Mouse (Mus musculus): ENCODE results near the gene Zdhhc22.

The Zdhhc22 gene

DNA sequence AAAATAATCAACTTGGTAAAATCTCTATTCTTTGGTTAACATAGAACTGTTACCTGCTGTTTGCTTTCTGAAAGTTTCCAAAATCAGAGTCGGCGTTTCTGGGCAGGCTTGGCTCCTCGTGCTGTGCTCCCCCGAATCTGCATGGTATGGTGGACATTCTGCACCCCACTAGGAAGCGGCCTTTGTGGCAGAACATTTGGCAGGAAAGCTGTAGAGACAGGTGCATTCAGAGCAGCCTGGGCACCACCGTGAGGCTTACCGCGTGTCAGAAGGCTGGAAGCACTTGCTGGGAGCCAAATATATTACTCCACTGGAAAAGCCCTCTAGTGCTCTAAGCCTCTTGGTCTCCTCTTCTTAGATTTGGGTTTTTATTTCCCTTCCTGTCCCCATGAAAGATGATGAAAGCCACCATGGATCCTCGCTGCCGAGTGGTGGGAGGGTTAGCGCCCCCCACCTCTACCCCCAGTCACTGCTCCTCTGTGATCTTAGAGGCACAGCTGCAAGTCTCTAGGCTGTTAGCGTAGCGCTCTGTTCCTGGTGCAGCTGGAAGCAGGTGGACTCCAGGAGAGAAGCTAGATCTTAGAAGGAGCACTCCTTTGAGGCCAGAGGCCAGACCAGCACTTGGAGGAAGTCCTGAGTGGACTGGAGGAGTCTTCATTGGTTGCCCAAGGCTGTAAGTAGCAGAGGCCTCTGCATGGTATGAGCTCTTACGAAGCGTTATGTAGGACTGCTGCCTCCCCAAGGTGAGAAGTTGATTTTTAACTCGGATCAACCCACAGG is 25.8 kb downstream of the Zdhhc22 start:
- in situ Hi-C loops (cut with MboI; ENCODE audit: low sequenced_read_pairs), result no loop called here

DNA sequence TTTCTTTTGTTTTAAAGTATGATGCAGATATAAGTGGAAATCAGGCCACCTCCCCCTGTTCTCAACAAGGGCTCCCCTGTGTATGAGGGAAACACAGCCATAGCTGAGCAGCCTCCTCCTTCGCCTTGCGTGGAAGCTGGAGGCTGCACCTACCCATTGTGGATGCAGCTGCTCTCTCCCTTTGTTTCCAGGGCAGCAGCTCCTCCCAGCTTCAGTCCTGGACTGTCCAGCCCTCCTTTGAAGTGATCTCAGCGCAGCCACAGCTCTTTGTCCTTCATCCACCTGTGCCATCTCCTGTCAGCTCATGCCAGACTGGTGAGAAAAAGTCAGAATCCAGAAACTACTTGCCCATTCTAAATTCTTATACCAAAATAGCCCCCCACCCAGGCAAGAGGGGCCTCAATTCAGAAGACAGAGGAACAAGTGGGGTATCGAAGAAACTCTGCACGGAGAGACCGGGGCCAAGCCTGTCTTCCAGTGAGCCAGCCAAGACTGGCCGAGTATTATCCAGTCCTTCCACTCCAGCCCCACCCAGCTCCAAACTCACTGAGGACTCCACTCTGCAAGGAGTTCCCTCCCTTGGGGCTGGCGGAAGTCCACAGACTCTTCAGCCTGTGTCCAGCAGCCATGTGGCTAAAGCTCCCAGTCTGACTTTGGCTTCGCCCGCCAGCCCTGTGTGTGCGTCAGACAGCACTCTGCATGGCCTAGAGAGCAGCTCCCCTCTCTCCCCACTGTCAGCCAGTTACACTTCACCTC is 28.5 kb downstream of the Zdhhc22 start:
- in situ Hi-C loops (cut with MboI; ENCODE audit: low sequenced_read_pairs), result no loop called here

DNA sequence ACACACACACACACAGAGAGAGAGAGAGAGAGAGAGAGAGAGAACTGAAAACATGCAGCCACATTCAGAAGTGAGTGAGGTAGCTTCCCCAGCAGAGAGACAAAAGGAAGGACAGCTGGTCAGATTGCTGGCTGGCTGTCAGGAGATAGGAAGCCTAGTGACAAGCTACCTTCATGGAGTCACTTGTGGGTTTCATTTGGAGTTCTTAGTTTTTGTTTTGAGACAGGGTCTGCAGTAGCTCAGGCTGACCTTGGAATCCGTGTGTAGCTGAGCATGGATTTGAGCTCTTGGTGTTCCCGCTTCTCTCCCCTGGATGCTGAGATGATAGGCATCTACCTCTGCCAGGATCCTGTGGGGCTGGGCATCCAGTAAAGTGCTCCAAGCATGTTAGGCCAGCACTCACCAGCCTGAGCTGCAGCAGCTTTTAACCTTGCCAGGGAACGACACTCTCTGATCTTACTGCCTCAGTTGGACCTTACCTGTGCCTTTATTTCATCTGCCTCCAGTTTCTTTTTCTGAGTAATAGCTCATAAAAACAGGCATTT is 29.4 kb downstream of the Zdhhc22 start:
- in situ Hi-C loops (cut with MboI; ENCODE audit: low sequenced_read_pairs), result no loop called here

DNA sequence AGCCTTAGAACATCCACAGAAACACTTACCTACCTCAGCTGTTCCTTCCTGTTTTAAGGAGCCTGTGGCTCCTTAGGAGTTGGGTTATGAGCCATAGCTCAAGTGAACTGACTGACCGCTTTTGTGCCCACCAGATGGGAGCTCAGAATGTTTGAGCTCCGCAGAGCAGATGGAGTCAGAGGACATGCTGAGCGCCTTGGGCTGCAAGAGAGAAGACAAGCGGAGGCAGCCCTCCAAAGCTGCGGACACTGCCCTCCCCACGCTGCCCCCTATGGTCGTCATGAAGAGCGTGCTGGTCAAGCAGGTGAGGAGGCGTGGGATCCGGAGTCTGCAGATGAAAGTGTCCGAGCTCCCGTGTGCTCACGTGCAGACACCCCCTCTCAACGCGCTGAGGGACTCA is 30.1 kb downstream of the Zdhhc22 start:
- in situ Hi-C loops (cut with MboI; ENCODE audit: low sequenced_read_pairs), result no loop called here

DNA sequence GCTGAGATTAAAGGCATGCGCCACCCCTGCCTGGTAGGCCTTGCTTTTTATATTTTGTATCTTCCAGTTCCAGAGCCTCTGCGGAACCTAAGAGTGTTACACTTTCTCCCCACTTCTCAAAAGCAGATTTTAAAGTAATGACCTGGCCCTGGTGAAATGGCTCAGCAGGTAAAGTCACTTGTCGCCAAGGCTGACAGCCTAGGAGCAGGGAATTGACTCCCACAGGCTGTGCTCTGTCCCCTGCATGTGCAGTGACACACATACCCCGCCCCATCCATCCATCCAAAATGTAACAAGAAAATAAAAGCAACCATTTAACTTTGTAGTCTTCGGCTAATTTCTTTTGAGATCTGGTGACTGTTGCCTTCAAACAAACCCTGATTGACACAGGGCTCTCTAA is 30.6 kb downstream of the Zdhhc22 start:
- in situ Hi-C loops (cut with MboI; ENCODE audit: low sequenced_read_pairs), result no loop called here

DNA sequence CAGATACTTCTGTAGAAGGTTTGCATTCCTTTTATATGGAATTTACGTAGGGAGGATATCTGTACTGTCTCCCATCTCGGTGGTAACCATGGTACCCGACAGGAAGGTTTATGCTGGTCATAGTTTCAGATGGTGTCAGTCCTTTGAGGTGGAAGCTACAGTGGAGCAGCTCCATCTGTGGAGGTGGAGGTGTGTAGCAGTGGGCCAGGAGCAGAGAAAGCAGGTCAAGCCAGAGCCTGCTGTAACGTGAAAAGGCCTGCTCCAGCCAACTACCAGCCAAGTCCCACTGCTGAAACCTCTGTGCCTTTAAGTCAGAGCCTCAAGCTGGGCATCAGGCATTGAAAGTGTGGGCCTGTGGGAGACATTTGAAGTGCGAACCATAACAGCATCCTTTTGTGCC is 31.7 kb downstream of the Zdhhc22 start:
- in situ Hi-C loops (cut with MboI; ENCODE audit: low sequenced_read_pairs), result no loop called here

DNA sequence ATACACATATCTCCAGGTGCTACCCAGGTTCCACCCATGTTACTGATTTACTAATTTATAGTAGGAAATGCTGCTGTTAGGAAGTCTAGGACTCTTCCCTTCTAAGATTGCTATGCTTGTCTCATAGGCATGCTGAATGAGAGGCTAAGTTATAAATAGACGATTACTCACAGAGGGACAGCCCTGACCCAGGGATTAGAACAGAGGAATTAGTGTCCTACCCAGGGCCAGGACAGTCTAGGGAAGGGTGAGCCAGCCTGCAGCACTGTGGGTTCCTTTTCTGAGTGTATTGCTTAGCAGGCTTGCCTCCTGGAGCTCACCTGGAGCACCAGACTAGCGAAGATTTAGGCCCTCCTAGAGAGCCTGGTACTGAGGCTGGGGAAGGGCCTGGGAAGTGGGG is 34.3 kb downstream of the Zdhhc22 start:
- in situ Hi-C loops (cut with MboI; ENCODE audit: low sequenced_read_pairs), result no loop called here

DNA sequence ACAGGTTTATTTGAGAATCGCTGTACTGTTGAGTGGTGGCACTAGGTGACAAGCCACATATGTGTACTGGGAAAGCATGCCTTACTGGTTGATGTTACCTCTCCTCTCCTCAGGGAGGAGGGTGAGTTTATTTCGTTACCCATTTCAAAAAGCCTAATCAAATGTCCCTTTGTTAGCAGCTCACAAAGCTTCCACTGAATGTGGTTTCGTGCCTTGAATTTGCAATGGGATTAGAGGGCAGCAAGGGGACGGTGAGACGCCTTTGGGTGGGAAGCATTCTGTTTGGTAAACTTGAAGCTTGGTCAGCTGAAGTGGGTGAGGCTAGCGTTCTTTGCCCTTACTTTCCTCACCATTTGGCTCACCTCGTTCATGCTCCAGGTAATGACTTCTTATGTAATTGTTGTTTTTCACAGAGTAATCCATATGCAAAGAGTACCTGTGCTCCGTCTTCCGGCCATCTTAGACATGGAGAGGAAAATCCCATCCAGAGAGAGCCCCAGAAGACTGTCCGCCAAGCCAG is 37.8 kb downstream of the Zdhhc22 start:
- in situ Hi-C loops (cut with MboI; ENCODE audit: low sequenced_read_pairs), result no loop called here

DNA sequence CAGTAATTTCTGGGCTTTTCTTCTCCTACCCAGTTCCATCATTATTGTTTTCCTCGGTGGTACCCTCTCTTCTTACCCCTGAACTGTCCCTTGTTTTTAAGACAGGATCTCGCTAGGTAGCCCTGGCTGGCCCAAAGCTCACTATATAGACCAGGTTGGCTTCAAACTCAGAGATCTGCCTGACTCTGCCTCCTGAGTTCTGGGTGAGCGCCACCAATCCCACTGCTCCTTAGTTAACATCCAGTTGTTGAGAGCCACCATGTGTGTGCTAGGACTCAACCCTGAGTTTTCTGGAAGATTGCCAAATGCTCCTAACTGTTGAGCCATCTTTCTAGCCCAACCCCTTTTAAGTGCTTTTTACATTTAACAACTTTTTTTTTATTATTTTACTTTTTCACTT is 39.3 kb downstream of the Zdhhc22 start:
- in situ Hi-C loops (cut with MboI; ENCODE audit: low sequenced_read_pairs), result no loop called here

DNA sequence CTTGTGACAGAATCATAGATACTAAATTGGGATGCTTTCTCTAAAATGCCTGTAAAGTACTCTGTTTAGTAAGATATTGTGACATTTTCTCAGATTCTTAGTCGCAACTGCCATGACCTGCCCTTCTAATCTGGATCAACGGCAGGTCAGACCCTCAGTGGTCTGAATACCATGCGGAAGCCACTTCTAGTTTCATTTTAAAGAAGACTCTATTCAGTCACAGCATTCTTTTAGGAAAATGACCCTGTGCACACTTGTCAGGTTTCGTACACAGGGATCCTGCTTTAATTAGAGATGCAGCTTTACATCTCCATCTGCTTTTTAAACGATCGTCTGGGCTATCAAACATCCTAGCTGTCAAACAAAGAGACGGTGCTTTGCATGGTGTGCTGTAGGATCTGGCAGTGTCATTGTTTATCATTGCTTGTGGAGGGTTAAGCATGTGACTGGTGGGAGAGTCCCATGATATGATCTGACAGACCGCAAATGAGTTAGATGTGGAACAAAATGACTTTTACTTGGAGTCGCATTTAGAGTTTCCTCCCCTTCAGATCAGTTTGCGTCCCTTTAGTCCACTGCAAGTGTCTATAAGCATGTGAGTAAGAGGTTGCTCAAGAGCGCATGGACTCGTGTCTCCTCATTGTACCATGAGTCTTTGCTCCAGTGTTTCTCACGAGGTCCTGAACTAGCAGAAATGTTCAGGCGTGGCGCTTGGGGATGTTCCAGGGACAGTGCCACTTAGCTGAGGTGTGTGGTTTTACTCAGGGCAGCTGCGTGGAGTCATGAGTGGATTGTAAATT is 39.9 kb downstream of the Zdhhc22 start:
- in situ Hi-C loops (cut with MboI; ENCODE audit: low sequenced_read_pairs), result no loop called here

DNA sequence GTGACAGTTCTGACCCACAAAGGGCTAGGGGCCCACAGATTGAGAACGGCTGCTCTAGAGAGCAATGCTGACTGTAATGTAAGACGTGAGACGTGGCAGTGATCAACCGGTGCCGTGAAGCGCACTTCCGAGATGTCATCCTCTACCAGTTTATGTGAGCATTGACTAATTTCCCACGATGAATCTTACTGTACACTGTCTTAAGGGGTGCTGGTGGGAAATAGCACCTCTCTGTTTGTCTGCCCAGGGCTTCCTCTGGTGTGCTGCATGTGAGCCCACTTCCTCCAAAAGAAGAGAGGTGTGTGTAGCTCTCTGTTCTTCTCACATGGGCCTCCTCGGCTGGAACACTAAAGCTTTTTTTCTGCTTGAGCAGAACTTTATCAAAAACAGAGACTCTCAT is 40.7 kb downstream of the Zdhhc22 start:
- in situ Hi-C loops (cut with MboI; ENCODE audit: low sequenced_read_pairs), result no loop called here

DNA sequence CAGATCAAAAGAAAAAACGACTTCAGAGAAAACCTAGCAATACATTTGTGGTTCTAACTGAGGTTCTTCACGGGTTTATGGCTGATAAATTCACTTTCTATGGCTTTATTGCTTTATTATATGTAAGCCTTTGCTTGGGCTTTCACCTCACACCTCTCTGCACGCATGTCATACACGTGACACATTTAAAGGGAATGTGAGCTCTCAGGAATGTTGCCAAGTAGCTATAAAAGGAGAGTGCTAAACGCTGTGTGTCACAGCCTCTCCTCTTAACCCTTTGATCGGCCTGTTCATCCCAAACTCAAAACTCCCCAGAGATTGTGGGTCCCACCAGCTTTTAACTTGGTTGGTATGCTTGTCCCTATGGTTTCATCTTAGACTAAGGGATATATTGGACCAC is 41.6 kb downstream of the Zdhhc22 start:
- in situ Hi-C loops (cut with MboI; ENCODE audit: low sequenced_read_pairs), result no loop called here

DNA sequence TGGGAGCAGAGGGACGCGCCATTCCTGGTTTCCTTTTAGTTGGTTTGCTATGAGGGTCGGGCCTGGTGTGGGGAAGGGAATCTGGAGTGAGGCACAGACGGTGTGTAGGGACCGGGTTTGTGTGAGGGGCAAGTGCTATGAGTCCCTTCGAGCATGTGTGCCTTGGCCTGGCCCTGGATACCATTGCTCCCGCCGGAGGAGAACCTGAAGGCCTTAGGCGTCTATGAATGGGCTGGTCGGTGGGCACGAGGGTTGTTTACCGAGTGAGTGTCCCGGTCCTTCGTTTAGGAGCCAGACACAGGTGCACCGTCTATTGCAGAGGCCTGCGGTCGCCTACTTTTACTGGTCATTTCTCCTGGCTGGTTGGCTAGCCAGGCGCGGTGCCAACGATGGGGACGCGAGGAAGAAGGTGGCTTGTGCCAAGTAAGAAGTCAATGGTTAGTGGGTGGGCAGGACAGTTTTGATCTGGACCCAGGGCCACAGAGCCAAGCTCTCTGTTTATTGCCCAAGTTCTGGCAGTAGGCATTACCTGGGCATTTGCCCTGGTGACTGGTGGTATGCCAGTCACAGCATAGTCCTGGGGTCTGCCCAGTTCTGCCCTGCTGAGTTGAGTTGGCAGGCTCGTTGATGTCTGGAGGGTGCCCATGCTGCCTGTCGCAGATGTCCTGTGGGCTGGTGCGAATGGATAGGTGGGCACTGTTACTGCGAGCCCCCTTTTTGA is 42.4 kb downstream of the Zdhhc22 start:
- in situ Hi-C loops (cut with MboI; ENCODE audit: low sequenced_read_pairs), result no loop called here

DNA sequence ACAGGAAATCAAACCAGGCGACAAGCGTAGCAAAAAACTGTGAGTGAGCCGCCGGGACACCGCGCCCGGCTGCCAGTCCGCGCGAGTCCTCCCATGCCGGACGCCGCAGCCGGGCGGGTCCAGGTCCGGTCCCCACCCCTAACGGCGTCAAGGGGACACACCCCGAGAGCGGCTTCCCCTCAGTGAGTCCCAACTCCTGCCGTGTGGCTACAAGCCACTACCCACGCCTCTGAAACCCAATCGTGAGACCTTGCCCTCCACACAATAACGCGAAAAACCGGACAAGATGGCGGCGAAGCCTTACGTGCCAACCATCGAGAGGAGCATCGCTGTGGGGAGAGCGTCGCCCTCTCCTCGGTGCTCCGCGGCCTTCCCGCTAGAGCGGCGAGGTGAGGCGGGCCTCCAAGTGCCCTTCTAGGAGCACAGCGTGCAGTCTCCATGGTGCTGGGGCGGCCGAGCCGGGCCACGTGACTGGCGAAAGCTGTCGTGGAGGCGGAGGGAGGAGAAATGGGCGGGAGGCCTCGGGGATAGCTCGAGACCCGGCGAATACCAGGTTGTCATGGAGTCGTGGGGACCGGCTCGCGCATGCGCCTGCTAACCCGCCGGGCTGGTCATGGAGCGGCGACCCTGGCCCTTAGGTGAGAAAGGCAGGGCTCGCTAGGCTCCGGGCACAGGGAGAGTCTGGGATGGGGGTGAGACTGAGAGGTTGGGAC is 43.2 kb downstream of the Zdhhc22 start, which contains the start of gene Cipc:
Cipc (plus strand) TSS at position 182 of the 713 bp plus-strand sequence.
- in situ Hi-C loops (cut with MboI; ENCODE audit: low sequenced_read_pairs), result no loop called here

DNA sequence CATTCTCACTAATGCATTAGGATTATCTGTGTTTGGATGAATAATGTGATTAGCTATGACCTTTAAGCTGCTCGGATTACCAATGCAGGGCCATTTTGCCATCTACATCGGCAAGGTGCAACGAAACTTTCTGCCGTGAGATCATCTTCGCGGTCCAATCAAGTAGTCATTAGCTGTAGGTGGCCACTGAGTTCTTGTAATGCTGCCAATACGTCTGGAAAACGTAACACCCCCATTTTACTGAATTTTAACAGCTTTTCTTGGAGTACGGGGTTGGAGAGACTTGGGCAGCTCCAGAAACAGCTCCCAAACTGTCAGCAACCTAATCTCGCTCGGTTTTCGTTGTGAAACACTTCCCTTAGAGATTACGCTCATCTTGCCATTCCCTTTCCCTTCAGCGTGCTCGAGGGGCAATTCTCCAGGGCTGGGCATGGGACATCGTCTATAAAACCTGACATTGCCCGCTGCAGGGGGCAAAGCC is 43.9 kb downstream of the Zdhhc22 start:
- in situ Hi-C loops (cut with MboI; ENCODE audit: low sequenced_read_pairs), result no loop called here

DNA sequence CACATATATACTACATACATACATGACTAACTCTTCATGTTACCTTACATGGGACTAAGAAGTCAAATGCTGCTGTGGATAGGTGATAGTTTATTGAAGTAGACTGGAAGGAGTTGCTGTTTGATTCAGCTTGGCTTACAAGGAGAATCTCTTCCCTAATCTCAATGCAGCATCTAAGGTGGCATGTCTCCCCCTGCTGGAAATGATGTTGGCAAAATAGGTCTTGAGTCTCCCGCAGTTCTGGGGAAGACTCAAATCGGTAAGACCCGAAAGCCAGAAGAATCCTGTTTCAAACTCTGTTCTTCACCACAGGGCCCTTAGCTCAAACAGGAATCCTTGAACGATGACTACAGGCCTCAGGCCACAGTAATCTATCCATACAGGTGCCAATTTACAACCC is 45.1 kb downstream of the Zdhhc22 start:
- in situ Hi-C loops (cut with MboI; ENCODE audit: low sequenced_read_pairs), result no loop called here

DNA sequence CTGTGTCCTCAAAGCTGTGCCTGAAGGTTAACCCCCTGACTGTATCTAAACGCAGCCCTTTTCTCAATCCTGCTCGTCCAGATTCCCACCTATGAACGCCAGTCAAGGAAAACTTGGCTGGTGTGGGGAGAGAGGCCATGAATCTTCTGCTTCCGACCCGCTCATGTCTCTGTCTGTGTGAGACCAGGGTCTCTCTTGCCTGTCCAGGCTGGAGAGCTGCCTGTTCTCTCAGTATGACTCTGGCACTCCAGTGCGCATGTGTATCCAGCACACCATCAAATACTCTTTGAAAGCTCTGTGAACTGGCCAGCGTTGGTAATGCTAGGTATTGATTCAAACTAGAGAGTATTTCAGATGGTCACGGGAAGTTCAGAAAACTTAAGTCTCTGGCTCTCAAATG is 46.8 kb downstream of the Zdhhc22 start:
- in situ Hi-C loops (cut with MboI; ENCODE audit: low sequenced_read_pairs), result no loop called here

DNA sequence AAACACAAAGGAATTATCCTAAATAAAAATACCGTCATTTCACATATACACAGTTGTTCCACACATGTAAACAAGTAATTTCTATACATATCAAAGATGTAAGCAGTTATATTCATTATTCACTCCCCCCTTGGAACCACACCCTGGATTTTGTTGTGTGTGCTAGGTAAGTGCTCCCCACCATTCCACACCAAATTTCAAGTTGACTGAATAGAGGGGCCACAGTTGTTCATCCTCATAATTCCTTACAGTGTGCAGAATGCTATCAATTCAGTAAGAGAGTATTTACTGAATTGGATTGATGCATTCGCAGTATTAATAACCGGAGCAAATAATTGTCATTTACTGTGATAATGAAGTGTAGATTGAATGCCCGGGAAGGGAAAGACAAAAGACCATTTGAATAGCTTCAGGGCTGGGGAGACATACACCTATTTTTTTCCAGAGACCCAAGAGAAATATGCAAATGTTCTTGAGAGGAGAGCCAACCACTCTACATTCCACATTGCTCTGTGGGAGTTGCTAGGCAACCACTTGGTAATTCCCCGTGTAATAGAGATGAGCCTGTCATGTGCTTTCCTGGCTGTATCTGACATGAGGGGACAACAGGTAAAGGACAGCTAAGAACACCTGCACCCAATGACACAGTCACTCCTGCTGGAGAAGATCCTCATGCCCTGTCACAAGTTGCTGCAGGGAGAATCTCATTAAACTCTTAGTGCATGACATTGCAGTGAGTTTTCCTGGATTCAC is 48.3 kb downstream of the Zdhhc22 start:
- in situ Hi-C loops (cut with MboI; ENCODE audit: low sequenced_read_pairs), result no loop called here

DNA sequence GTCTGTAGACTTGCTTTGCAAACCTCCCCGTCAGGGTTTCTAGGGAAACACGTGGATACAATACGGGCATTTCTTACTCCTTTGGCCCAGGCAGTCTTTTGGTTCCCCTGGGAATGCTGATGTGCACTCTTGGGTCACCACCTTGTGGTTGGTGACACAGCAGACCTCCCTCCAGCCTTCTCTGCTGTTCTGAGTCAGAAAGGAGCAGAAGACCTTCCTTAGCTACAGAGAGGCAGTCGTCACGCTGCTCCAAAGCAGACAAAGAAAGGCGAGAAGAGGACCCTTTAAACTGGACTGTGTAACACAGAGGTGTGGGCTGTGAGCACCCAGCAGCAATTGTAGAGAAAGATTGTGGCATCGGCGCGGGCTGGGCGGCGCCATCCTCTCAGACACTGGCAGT is 49.1 kb downstream of the Zdhhc22 start:
- in situ Hi-C loops (cut with MboI; ENCODE audit: low sequenced_read_pairs), result no loop called here
